Mouse (Mus musculus) small intestine, adult 2 months (tissue): ENCODE measurements around the gene Dcaf12.

Source experiments
- CTCF ChIP-seq: fragments of 200-500 bp; IDR thresholded peaks from 2 replicates; pipeline ENCODE4 v1.5.1; 2012; ENCODE audit warnings: low read depth, mild to moderate bottlenecking, control low read depth, inconsistent platforms, low read length, moderate library complexity, mixed read lengths; ENCODE audit not compliant: insufficient replicate concordance, insufficient read length; ENCODE audit errors: extremely low read depth
- POLR2A ChIP-seq: fragments of 200-500 bp; IDR thresholded peaks from 2 replicates; pipeline ENCODE4 v1.6.1; 2012; ENCODE audit warnings: low read depth, mild to moderate bottlenecking, control low read depth, inconsistent platforms, low read length, moderate library complexity

DNA sequence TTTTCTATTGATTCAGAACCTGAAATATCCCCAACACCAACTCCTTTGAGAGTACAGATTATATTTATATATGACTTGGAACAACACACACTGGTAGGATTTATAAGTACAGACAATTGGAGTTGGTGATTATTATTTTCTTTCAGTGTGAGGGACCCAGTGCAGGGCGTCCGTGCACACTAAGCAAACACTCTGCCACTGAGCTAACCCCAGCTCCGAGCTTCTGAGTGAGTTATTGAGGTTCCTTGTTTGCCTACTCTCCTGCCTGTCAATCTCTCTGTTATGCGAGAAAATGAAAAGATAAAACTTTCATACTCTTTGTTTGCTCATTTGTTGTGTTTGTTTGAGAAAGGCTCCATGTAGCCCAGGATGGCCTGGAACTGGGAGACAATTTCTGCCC is 6.3 kb upstream of the Dcaf12 start:
- TF ChIP-seq CTCF = no peak
- TF ChIP-seq POLR2A = no peak
